Mouse (Mus musculus) cerebellum, adult 9-11 months (tissue): ENCODE results near the gene Zscan5b.
"Not testable (repeated sequence)": the region's sequence is repeated elsewhere in the genome, so short reads cannot be mapped to it uniquely, and the experiment has no call there.

Experiments used
- DNase-seq: peaks from one replicate; pipeline ENCODE4 v3.0.0; 2022

The Zscan5b gene

GRCm38 (mm10) chr7:6221978-6222377 is at the start of gene Zscan5b:
TSS of gene Zscan5b (plus strand) at chr7:6222278.
- DNase-seq: no peak

GRCm38 (mm10) chr7:6172674-6173244 is 49.3 kb upstream of the Zscan5b start:
- peak; percentile 86 for DNase-seq

- no peak for DNase-seq
Measured at GRCm38 (mm10) chr7:6173872-6174271, 48.2 kb upstream of the Zscan5b start.

GRCm38 (mm10) chr7:6174365-6174987 is 47.6 kb upstream of the Zscan5b start:
- DNase-seq: not testable (repeated sequence)

- peak; percentile 88 for DNase-seq
Measured at GRCm38 (mm10) chr7:6179013-6179412, 43.1 kb upstream of the Zscan5b start.

- DNase-seq: no peak
Measured at GRCm38 (mm10) chr7:6182882-6183281, 39.2 kb upstream of the Zscan5b start.

- peak; percentile 89 for DNase-seq
Measured at GRCm38 (mm10) chr7:6183802-6184201, 38.3 kb upstream of the Zscan5b start.

- DNase-seq: peak; percentile 73
Measured at GRCm38 (mm10) chr7:6184521-6184920, 37.6 kb upstream of the Zscan5b start.

- DNase-seq: peak; percentile 24
Measured at GRCm38 (mm10) chr7:6185391-6185790, 36.7 kb upstream of the Zscan5b start.

- peak; percentile 13 for DNase-seq
Measured at GRCm38 (mm10) chr7:6186176-6186575, 35.9 kb upstream of the Zscan5b start.

GRCm38 (mm10) chr7:6186756-6187155 is 35.3 kb upstream of the Zscan5b start:
- DNase-seq: peak; percentile 28

GRCm38 (mm10) chr7:6189542-6189941 is 32.5 kb upstream of the Zscan5b start:
- DNase-seq: peak; percentile 69

GRCm38 (mm10) chr7:6191376-6191775 is 30.7 kb upstream of the Zscan5b start:
- peak; percentile 72 for DNase-seq

- peak; percentile 63 for DNase-seq
Measured at GRCm38 (mm10) chr7:6194129-6194528, 27.9 kb upstream of the Zscan5b start.

- no peak for DNase-seq
Measured at GRCm38 (mm10) chr7:6195777-6196176, 26.3 kb upstream of the Zscan5b start.

GRCm38 (mm10) chr7:6196790-6197189 is 25.3 kb upstream of the Zscan5b start, which contains the start of gene Galp:
TSS of gene Galp (plus strand) at chr7:6197090.
- no peak for DNase-seq

- no peak for DNase-seq
Measured at GRCm38 (mm10) chr7:6204200-6204599, 17.9 kb upstream of the Zscan5b start.

GRCm38 (mm10) chr7:6213144-6213543 is 8.9 kb upstream of the Zscan5b start:
- peak; percentile 11 for DNase-seq

GRCm38 (mm10) chr7:6214691-6215090 is 7.4 kb upstream of the Zscan5b start:
- DNase-seq: not testable (repeated sequence)

GRCm38 (mm10) chr7:6220147-6220546 is 1.9 kb upstream of the Zscan5b start:
- DNase-seq: no peak

- DNase-seq: peak; percentile 8
Measured at GRCm38 (mm10) chr7:6228491-6228890, 6.4 kb downstream of the Zscan5b start.

- no peak for DNase-seq
Measured at GRCm38 (mm10) chr7:6239787-6240186, 17.7 kb downstream of the Zscan5b start.

- DNase-seq: peak; percentile 20
Measured at GRCm38 (mm10) chr7:6240841-6241425, 18.9 kb downstream of the Zscan5b start.
